Mouse (Mus musculus): ENCODE measurements at regions not wholly inside any gene's neighbourhood (a gene's known extent, or its start where the extent isn't known, plus 50 kb on each side); places are given as distances from the start of the nearest gene placed in this dataset.

GRCm38 (mm10) chr8:12004241-12004640, 164.0 kb downstream of the Tex29 start:
- 67% methylated on average over 7 of the region's 7 CpGs for WGBS
- Histone ChIP-seq H3K4me3 (ENCODE audit: insufficient read depth, low read depth, low read length) (no peak overlapping the region), H3K27ac (ENCODE audit: insufficient read depth, low read depth, low read length) (no peak overlapping the region), H3K4me1 (ENCODE audit: control insufficient read depth, insufficient read depth, low read length) (peaks cover 2% of the 10 kb centered on the region; the same call in 1 of the 2 replicates)
- no peak for TF ChIP-seq CTCF (IDR thresholded peaks at IDR 0.05; ENCODE audit: insufficient read depth, low read depth, low read length)
- no peak for TF ChIP-seq POLR2A (IDR thresholded peaks at IDR 0.05; ENCODE audit: insufficient read depth, low read depth, low read length)

GRCm38 (mm10) chr8:12012769-12013168, 172.5 kb downstream of the Tex29 start:
- TF ChIP-seq POLR2A (IDR thresholded peaks at IDR 0.05; ENCODE audit: insufficient read depth, low read depth, low read length) (no peak), CTCF (IDR thresholded peaks at IDR 0.05; ENCODE audit: insufficient read depth, low read depth, low read length) (no peak)
- no peak overlapping the region for H3K27ac ChIP-seq (ENCODE audit: insufficient read depth, low read depth, low read length)
- no peaks in the 10 kb centered on the region for H3K4me1 ChIP-seq (ENCODE audit: control insufficient read depth, insufficient read depth, low read length)
- 86% methylated on average over 3 of the region's 3 CpGs for WGBS
- no peak overlapping the region for H3K4me3 ChIP-seq (ENCODE audit: insufficient read depth, low read depth, low read length)

DNA sequence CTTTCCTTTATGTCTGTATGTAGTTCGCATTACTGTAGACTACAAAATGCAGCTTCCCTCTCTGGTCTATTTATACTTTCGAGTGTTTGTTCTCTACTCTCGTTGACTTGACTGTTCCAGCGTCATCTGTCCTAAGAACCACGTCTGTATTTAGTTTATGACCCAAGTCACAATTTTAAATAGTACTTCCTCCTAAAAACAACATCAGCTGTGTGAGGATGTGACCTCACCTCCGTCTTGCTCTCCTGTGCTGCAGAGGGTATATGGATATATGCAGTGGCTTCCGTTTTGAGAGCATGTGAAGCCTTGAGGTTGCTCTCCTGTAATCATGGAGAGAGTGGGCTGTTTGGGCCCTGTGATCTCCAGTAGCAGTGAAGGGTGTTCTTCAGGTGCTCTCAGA, 177.5 kb downstream of the Tex29 start:
- H3K4me1 ChIP-seq (ENCODE audit: control insufficient read depth, insufficient read depth, low read length), result no peaks in the 10 kb centered on the region
- TF ChIP-seq CTCF (IDR thresholded peaks at IDR 0.05; ENCODE audit: insufficient read depth, low read depth, low read length) (no peak), POLR2A (IDR thresholded peaks at IDR 0.05; ENCODE audit: insufficient read depth, low read depth, low read length) (no peak)
- no peak overlapping the region for H3K4me3 ChIP-seq (ENCODE audit: insufficient read depth, low read depth, low read length)
- 80% methylated on average over 7 of the region's 7 CpGs for WGBS
- H3K27ac ChIP-seq (ENCODE audit: insufficient read depth, low read depth, low read length), result no peak overlapping the region

DNA sequence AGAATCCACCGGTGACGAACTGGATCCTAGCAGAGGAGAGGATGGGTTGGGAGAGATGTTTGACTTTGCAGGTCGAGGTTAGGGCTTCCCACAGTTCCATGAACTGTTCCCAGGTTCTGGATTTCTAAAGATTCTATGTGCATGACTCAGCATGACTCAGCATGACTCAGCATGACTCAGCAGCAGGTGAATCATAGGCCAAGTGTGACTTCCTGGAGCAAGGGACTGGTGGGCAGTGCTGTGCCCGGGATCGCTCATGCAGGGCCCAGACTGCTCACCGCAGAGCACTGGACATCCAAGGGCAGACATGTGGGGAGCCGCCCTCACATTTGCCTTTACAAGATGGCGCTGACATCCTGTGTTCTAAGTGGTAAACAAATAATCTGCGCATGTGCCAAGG, 179.0 kb downstream of the Tex29 start:
- Histone ChIP-seq H3K27ac (ENCODE audit: insufficient read depth, low read depth, low read length) (no peak overlapping the region), H3K4me3 (ENCODE audit: insufficient read depth, low read depth, low read length) (no peak overlapping the region), H3K4me1 (ENCODE audit: control insufficient read depth, insufficient read depth, low read length) (no peaks in the 10 kb centered on the region)
- TF ChIP-seq CTCF (IDR thresholded peaks at IDR 0.05; ENCODE audit: insufficient read depth, low read depth, low read length) (no peak), POLR2A (IDR thresholded peaks at IDR 0.05; ENCODE audit: insufficient read depth, low read depth, low read length) (no peak)
- 84% methylated on average over 9 of the region's 9 CpGs for WGBS

DNA sequence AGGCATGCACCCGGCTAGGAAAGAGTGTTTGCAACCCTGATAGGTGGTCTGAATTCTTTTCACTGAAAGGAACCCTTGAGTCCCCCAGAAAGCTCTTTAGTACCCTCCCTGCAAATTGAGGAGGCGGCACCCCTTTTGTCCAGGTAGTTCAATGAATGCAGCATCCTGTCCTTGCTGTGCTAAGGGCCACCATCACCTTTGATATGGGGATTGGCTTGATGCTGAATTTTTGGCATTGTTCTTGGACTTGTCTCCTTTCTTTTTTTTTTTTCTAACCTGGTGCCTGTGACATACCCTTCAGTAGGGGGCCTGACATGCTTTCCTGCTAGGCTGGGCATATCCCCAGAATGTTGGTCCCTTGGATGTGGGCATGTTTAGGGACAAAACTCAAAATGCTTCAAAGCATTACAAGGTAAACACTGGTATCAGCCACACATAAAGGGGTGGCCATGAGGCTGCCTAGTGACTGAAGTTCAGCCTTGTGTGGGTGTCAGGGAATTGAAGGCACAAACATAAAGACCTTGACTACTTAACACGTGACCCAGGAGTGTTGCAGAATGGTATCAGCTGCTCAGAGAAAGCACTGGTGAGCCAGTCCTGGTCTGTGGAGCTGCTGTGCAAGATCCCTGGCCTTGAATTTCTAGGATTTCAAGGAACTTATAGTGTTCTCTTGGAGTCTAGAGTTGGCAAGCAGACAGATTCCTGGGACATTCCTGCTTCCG, 183.6 kb downstream of the Tex29 start:
- no peak overlapping the region for H3K27ac ChIP-seq (ENCODE audit: insufficient read depth, low read depth, low read length)
- no peaks in the 10 kb centered on the region for H3K4me1 ChIP-seq (ENCODE audit: control insufficient read depth, insufficient read depth, low read length)
- WGBS, result 85% methylated on average over 4 of the region's 4 CpGs
- H3K4me3 ChIP-seq (ENCODE audit: insufficient read depth, low read depth, low read length), result no peak overlapping the region
- TF ChIP-seq POLR2A (IDR thresholded peaks at IDR 0.05; ENCODE audit: insufficient read depth, low read depth, low read length), result no peak
- no peak for TF ChIP-seq CTCF (IDR thresholded peaks at IDR 0.05; ENCODE audit: insufficient read depth, low read depth, low read length)

GRCm38 (mm10) chr8:12030363-12031116, 190.3 kb downstream of the Tex29 start:
- TF ChIP-seq CTCF (IDR thresholded peaks at IDR 0.05; ENCODE audit: insufficient read depth, low read depth, low read length) (no peak), POLR2A (IDR thresholded peaks at IDR 0.05; ENCODE audit: insufficient read depth, low read depth, low read length) (no peak)
- no peak overlapping the region for H3K27ac ChIP-seq (ENCODE audit: insufficient read depth, low read depth, low read length)
- H3K4me1 ChIP-seq (ENCODE audit: control insufficient read depth, insufficient read depth, low read length), result no peaks in the 10 kb centered on the region
- WGBS, result 73% methylated on average over 22 of the region's 22 CpGs
- H3K4me3 ChIP-seq (ENCODE audit: insufficient read depth, low read depth, low read length), result no peak overlapping the region

DNA sequence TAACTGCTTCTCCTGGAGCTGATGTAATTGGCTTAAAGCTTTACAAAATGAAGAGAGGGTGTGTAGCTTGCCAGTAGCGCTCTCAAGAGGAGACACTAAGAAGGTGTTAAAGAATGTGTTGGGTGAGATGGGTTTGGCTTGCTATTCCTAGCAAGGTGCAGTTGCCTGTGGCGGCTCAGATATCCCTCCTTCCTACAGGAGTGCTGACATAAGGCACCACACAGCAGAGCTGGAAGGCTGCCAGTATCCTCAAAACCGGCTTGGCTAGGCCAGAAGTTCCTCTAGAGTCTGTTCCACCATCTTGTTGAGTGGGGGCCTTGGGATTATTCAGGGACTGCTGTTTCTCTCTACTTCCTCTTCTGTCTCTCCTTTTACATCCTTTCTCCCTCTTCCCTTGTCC, 191.5 kb downstream of the Tex29 start:
- Histone ChIP-seq H3K4me1 (ENCODE audit: control insufficient read depth, insufficient read depth, low read length) (no peaks in the 10 kb centered on the region), H3K27ac (ENCODE audit: insufficient read depth, low read depth, low read length) (no peak overlapping the region), H3K4me3 (ENCODE audit: insufficient read depth, low read depth, low read length) (no peak overlapping the region)
- TF ChIP-seq CTCF (IDR thresholded peaks at IDR 0.05; ENCODE audit: insufficient read depth, low read depth, low read length), result no peak
- WGBS, result 75% methylated on average over 3 of the region's 3 CpGs

DNA sequence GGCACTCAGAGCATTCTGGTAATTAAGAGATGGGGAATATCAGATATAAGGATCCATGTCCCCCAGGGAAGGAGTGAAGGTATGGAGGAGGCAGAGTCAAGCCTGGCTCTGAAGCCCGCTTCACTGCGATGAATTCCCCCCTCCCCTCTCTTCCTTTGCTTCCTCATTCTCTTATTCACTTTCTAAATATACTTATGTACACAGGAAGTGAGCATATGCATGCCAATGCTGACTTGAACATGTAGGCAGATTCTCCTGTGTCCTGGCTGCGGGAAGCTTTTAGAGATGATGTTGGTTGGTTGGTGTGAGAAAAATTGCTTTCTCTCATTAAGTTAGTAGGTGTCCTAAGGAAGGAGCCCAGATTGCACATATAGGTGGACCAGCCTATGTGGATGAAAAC, 192.1 kb downstream of the Tex29 start:
- WGBS, result 78% methylated on average over 3 of the region's 3 CpGs
- Histone ChIP-seq H3K4me1 (ENCODE audit: control insufficient read depth, insufficient read depth, low read length) (no peaks in the 10 kb centered on the region), H3K4me3 (ENCODE audit: insufficient read depth, low read depth, low read length) (no peak overlapping the region), H3K27ac (ENCODE audit: insufficient read depth, low read depth, low read length) (no peak overlapping the region)
- TF ChIP-seq POLR2A (IDR thresholded peaks at IDR 0.05; ENCODE audit: insufficient read depth, low read depth, low read length) (no peak), CTCF (IDR thresholded peaks at IDR 0.05; ENCODE audit: insufficient read depth, low read depth, low read length) (no peak)

DNA sequence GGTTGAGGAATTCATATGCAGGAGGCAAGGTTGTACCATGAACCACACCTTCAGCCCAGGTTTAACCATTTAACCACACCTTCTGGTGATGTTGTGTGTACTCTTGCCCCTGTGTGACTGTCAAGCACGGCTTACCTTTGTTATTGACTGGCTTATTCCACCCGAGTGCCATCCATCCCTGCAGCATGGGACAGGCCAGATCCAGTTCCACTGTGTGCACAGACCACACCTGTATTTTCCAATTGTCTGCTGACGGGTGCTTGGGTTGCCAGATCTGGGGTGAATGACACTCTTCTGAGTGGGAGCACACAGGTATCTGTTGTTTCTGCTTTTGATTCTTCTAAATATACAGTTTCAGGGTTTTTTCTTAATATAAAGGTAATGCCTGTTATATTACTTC, 196.1 kb downstream of the Tex29 start:
- TF ChIP-seq CTCF (IDR thresholded peaks at IDR 0.05; ENCODE audit: insufficient read depth, low read depth, low read length), result no peak
- TF ChIP-seq POLR2A (IDR thresholded peaks at IDR 0.05; ENCODE audit: insufficient read depth, low read depth, low read length), result no peak
- Histone ChIP-seq H3K4me1 (ENCODE audit: control insufficient read depth, insufficient read depth, low read length) (no peaks in the 10 kb centered on the region), H3K4me3 (ENCODE audit: insufficient read depth, low read depth, low read length) (no peak overlapping the region), H3K27ac (ENCODE audit: insufficient read depth, low read depth, low read length) (no peak overlapping the region)
- 90% methylated on average over 3 of the region's 3 CpGs for WGBS
